Mouse (Mus musculus) liver, adult (tissue): ENCODE measurements around the gene Kcnb1.
A peak's percentile ranks its signal among the peaks of the same experiment; 100 is the strongest.

Source experiments
- GATA4 ChIP-seq: IDR thresholded peaks from 2 replicates; pipeline ENCODE4 v1.6.1; 2014; ENCODE audit warnings: mild to moderate bottlenecking, low read length; ENCODE audit not compliant: insufficient replicate concordance

The Kcnb1 gene

DNA sequence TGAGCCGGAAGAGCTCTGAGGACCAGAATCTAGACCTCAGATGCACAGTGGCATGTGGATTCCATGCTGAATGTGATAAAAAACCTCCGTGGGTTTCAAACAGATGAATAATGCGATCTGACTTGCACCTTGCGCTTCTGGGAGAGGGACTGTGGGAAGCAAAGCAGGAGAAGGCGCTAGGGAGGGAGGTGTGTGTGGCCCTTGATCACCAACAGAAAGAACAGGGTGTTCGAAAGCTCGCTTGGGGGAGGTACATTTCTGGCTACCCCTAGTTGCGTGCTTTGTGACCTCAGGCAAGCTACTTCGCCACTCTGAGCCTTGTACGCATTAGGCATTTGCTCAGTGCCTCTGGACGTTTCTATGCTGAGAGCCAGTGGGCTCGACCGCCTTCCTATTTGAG is 4.0 kb downstream of the Kcnb1 start:
- no peak for TF ChIP-seq GATA4

DNA sequence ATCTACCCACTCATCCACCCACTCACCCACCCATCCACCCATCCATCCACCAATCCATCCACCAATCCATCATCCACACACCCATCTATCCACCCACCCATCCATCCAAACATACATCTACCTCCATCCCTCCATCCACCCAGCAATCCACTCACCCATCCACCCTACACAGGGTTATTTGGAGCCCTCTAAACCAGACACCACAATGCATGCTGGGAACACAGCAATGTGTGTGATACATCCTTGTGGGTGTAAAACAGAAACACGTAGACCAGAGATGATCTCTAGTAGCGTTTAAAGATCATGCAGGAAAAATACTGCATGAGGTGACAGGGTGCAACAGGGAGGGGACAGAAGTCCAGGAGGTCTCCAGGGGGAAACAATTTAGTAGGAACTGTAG is 4.5 kb downstream of the Kcnb1 start:
- no peak for TF ChIP-seq GATA4

DNA sequence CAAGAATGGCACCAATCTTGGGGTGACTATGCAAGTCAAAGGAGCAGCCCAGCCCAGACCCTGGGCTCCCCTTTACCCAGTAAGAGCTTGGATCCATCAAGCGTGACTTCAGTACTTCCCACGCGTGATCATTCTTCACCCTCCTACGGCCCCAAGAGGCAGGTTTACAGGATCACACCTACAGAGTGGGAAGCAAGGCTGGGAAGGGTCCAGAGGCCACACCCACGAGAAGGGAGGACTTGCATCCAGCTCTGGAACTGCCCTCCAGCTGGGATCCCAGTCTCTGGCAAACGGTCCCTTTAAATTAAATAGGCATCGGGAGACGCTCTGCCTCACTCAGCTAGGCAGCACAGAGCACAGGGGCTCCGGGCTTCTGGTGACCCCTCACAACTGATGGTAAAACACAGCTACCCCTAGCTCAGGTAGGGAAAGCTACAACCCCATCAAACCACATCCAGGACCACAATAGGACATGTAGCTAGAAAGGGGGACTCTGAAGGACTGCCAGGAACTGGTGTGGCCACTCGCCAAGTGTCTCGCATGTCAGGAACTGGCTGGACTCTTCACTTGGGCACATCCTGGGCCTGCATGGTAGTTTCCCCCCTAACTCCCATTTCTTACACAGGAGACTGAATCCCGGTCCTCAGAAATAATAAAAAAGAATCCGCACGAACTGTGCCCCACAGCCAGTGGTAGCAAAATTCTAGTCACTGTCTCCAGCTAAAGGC is 8.1 kb downstream of the Kcnb1 start:
- no peak for TF ChIP-seq GATA4

DNA sequence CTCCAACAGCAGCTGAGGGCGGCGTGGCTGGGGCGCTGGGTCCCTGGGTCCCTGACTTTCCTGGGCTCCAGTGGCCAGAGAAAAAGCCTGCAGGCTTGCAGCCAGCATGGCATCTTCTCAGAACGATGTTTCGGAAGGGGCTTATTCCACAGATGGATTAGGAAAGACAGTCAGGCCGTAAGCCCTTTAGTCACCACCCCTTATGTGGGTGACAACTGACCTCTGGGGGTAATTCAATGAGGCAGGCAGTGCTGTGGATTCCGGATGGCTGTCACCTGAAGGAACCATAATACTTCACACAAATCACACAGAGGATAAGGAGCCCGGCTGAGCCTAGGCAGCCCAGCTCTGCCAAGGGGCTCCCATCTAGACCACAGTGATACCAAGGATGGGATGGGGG is 8.9 kb downstream of the Kcnb1 start:
- TF ChIP-seq GATA4, result no peak

DNA sequence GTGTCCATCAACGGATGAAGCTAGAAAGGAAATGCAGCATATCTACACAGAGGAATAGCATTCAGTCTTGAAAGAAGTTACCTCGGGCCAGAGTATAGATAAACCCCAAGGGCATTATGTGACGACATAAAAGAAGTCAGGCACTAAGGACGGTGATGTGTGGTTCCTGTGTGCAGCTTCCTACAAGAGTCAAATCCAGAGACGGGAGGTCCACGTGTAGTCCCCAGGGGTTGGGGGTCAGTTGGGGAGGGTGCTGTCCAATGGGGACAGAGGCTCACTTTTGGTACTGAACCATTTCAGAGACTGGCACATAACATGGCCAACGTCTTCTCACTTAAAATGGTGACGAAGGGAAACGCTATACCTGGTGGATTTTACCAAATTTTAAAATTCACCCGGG is 10.7 kb downstream of the Kcnb1 start:
- TF ChIP-seq GATA4, result no peak

GRCm38 (mm10) chr2:167177231-167177641 is 12.7 kb downstream of the Kcnb1 start:
- TF ChIP-seq GATA4, result no peak

- no peak for TF ChIP-seq GATA4
Observed at GRCm38 (mm10) chr2:167175284-167175683, 14.7 kb downstream of the Kcnb1 start.

GRCm38 (mm10) chr2:167173051-167173875 is 16.7 kb downstream of the Kcnb1 start:
- TF ChIP-seq GATA4, result peak; percentile 75; the same call in 1 of the 2 replicates

GRCm38 (mm10) chr2:167167515-167168212 is 22.3 kb downstream of the Kcnb1 start:
- no peak for TF ChIP-seq GATA4

DNA sequence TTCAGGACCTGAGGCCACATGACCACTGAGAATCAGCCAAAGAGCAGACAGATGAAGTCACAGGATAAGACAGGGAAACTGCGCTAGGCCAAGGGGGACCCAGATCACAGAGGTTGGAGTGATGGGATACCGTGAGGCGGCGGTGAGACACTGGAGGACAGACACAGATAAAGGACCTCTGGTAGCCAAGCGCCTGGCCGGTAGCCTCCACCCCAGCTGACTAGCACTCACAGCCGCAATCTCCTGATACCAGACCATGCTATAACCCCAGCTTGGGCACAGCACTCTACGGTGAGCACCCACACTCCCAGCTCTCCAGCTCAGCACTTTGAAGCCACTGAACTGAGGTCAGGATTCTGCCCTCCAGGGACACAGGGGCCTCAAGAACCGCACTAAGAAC is 26.4 kb downstream of the Kcnb1 start:
- TF ChIP-seq GATA4, result no peak

DNA sequence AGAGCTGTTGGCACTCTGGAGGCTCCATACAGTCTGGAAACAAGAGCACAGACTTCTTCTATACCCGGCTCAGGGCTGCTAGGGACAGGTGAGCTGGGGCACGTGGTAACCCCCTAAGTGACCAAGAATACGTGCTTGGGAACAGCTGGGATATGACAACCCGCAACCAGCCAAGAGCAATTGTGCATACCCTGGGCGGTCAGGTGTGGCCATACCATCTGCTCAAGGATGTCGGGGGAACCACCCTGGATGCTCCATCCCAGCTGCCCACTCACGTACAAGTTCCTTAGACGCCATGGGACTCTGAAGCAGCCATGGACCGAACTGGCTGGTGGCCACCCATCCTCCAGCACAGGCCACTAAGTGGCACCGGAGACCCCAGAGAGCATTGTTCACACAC is 26.8 kb downstream of the Kcnb1 start:
- no peak for TF ChIP-seq GATA4

DNA sequence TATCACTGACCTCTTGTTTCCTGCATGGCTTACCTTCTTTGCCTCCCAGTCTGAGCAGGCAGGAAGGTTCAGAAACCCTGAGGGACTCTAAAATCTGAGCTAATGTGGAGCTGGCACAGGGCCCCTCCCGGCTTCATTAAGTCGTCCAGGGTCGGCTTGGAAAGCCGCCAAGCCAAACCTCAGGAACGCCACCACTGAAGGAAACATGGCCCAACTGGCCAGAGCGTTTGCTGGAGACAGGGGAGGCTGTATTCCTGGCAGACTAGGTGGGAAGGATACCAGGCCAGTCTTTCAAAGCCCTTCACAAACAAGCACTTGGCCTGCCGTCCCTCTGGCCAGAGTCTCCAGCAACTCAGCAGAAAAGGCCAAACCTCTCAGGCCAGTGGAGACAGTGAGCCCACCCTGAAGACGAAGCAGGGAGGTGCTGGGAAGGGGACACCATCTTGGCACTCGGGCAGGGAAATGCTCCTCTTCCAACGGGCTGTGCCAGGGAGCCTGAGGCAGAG is 27.4 kb downstream of the Kcnb1 start:
- no peak for TF ChIP-seq GATA4

DNA sequence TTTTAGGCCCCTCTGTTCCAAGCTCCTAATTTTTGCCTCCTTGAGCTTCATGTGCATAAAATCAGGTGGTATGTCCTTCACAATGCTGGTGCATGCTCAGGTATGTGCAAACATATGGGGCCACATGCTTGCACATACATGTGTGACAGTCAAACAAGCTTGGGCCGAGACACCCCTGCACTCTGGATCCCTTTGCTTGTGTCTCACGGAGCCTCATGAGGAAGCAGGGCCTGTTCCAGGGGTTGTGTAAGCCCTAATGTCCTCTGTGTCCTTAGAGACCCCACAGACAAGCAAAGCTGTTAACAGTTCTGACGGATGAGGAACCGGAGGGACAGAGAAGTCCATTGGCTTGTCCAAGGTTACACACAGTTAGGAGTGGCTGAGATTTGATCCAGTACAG is 30.2 kb downstream of the Kcnb1 start:
- TF ChIP-seq GATA4, result no peak

DNA sequence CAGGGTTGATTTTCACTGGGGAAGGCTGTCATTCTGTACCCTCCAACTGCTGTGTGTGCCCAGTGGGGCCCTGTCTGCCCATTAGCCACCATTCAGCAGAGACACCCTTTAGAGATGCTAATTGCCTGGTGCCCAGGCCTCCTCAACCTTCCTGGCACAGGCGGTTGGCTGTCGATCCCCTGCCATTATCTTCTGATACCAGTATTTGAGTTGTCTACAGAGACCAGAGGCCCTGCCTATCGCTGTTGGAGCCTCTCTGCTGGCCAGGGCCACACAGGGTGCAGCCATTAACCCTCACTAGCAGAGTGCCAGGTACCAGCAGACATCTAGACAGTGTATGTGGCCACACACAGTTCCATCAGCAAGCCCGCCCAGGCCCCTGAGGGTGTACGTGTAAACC is 31.2 kb downstream of the Kcnb1 start:
- TF ChIP-seq GATA4, result no peak

DNA sequence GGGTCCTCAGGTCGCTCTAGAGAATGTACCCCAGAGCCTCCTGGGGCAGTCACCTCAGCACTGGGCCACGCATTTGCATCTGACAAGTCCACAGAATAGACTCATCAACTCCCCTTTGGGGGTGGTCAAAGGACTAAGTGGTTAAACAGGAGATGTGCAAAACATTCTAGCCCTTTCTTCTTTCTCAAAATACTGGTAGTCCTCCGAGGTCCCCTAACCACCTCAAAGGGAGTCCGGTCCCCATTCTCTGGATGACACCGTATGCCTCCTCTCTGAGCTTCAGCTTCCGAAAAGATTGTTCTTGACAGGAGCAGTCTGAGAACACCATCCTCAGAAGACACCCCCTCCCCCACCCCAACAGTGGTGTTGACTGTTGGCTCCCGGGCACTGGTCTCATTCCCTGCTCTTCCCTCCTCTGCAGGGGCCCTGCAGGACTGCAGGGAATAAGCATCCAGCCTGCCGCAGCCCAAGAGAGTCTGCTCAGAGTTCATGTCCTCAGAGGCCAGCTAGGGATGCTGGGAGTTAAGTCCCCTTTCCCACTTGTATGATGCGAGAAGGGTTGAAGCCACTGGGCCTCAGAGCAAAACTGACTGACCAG is 33.7 kb downstream of the Kcnb1 start:
- TF ChIP-seq GATA4, result no peak
